Mouse (Mus musculus) lung, adult 2 months (tissue): ENCODE measurements around the gene Lmbrd1.

Experiments
- CTCF ChIP-seq: fragments of 200-500 bp; IDR thresholded peaks from 2 replicates; pipeline ENCODE4 v1.5.1; 2011; ENCODE audit warnings: mild to moderate bottlenecking, low read length, control low read depth; ENCODE audit not compliant: insufficient read depth
- POLR2A ChIP-seq: fragments of 200-500 bp; IDR thresholded peaks from 2 replicates; pipeline ENCODE4 v1.6.1; 2011; ENCODE audit warnings: low read depth, mild to moderate bottlenecking, control low read depth, low read length, borderline replicate concordance; ENCODE audit errors: extremely low read depth

DNA sequence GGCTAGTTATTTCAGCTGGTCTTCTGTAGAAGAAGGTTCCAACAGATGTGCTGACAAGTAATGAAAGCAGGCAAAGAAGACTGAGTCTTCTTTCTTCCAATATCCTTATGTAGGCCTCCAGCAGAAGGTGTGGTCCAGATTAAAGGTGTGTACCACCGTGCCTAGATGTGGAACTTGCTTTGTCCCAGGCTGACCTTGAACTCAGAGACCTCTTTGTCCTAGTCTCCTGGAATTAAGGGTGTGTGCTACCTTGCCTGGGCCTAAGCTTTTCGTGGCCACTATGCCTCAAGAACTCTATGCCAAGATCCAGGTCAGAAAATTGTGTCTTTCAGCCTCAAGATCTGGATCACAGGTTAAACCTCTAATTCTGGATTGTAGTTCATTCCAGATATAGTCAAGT, 98.1 kb downstream of the Lmbrd1 start:
- TF ChIP-seq POLR2A (no peak), CTCF (no peak)
